Mouse (Mus musculus): ENCODE measurements around the gene Emg1. TPM values are rescaled to one million over a fixed set of nuclear protein-coding genes. Genes with fewer than 3 reads are reported as not detected.

Emg1 gene
- polyA plus RNA-seq, 1 experiment: 118 TPM

DNA sequence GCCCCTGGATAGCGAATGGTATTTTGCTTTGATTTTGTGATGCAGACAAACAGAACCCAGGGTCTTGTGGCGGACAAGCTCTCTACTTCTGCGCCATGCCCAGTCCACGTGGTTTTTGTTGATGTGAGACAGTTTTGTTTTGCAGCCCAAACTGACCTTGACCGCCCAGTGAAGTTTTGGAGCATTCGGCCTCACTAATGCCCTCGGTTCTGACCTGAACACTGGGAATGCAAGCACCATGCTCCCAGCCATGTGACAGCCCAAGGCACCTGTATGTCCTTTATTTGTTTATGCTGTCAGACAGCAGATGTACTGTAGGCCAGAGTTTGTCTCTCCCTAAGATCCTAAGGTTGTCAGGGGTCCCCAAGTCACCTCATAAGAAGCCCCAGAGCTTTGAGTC, 37.4 kb downstream of the Emg1 start:
- no peaks in the 10 kb centered on the region for H3K27me3 ChIP-seq (ENCODE audit: control insufficient read depth, insufficient read depth, low read length, poor library complexity, severe bottlenecking)
- no peak overlapping the region for H3K27ac ChIP-seq (ENCODE audit: insufficient read depth, low read length)
- H3K9me3 ChIP-seq (replicated peaks; ENCODE audit: control insufficient read depth, insufficient read depth, low read length, poor library complexity, severe bottlenecking): no peaks in the 10 kb centered on the region
- no peak overlapping the region for H3K9ac ChIP-seq (ENCODE audit: low read depth, poor library complexity, severe bottlenecking)
- H3K36me3 ChIP-seq (ENCODE audit: control insufficient read depth, insufficient read depth, low read length, poor library complexity, severe bottlenecking): no peaks in the 10 kb centered on the region; the same call in 1 of the 2 replicates
- peaks cover 7% of the 10 kb centered on the region for H3K4me1 ChIP-seq (ENCODE audit: control insufficient read depth, insufficient read depth, low read length)
- TF ChIP-seq CTCF (IDR thresholded peaks at IDR 0.05; ENCODE audit: low read depth, low read length) (no peak), EP300 (IDR thresholded peaks at IDR 0.05; ENCODE audit: insufficient read depth, low read depth, low read length) (no peak), POLR2A (IDR thresholded peaks at IDR 0.05; ENCODE audit: insufficient read depth, low read length) (no peak)
- H3K4me3 ChIP-seq (ENCODE audit: low read depth, low read length): no peak overlapping the region

DNA sequence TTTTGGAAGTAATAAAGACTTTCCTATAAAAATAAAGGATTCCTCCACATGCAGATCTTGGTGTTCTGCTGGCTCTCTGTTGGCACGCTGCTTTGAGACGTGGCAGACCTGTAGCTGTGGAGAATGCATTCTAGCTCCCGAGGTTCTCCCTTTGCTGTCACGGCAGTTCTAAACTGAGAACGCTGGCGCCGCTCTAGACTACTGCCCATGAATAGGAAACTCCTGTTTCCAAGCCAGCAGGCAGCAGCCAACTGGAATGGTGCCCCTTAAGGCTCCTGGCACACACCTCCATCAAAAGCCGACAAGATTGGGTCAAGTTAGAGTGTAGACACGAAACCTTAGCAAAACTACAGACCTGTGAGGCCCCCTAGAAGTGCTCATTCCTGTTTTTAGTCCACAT, 38.4 kb downstream of the Emg1 start:
- Histone ChIP-seq H3K27ac (ENCODE audit: insufficient read depth, low read length) (no peak overlapping the region), H3K4me1 (ENCODE audit: control insufficient read depth, insufficient read depth, low read length) (peaks cover 7% of the 10 kb centered on the region), H3K4me3 (ENCODE audit: low read depth, low read length) (no peak overlapping the region), H3K9ac (ENCODE audit: low read depth, poor library complexity, severe bottlenecking) (no peak overlapping the region), H3K27me3 (ENCODE audit: control insufficient read depth, insufficient read depth, low read length, poor library complexity, severe bottlenecking) (no peaks in the 10 kb centered on the region), H3K9me3 (replicated peaks; ENCODE audit: control insufficient read depth, insufficient read depth, low read length, poor library complexity, severe bottlenecking) (no peaks in the 10 kb centered on the region), H3K36me3 (ENCODE audit: control insufficient read depth, insufficient read depth, low read length, poor library complexity, severe bottlenecking) (no peaks in the 10 kb centered on the region; the same call in 1 of the 2 replicates)
- TF ChIP-seq CTCF (IDR thresholded peaks at IDR 0.05; ENCODE audit: low read depth, low read length): no peak
- TF ChIP-seq POLR2A (IDR thresholded peaks at IDR 0.05; ENCODE audit: insufficient read depth, low read length): no peak
- TF ChIP-seq EP300 (IDR thresholded peaks at IDR 0.05; ENCODE audit: insufficient read depth, low read depth, low read length): no peak

DNA sequence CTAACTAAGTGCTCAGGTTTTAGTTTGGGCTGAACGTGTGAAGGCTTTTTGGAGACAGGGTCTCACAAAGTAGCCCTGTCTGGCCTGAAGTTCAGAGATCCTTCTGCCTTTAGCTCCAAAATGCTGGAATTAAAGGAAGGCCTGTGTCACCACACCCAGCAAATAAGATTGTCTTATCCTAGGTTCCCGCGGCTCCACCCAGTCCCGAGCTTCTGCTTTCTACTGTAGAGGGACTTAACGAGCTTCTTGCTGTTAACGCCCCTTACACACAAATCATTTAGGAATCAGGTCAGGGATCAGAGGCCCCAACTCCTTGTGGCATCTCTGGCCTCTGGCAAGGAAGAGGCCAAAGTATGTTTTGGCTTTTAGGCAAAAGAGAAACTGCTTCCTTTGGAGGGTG, 39.9 kb downstream of the Emg1 start:
- Histone ChIP-seq H3K9me3 (replicated peaks; ENCODE audit: control insufficient read depth, insufficient read depth, low read length, poor library complexity, severe bottlenecking) (no peaks in the 10 kb centered on the region), H3K4me3 (ENCODE audit: low read depth, low read length) (no peak overlapping the region), H3K27ac (ENCODE audit: insufficient read depth, low read length) (no peak overlapping the region), H3K36me3 (ENCODE audit: control insufficient read depth, insufficient read depth, low read length, poor library complexity, severe bottlenecking) (no peaks in the 10 kb centered on the region; the same call in 1 of the 2 replicates), H3K9ac (ENCODE audit: low read depth, poor library complexity, severe bottlenecking) (no peak overlapping the region), H3K27me3 (ENCODE audit: control insufficient read depth, insufficient read depth, low read length, poor library complexity, severe bottlenecking) (no peaks in the 10 kb centered on the region), H3K4me1 (ENCODE audit: control insufficient read depth, insufficient read depth, low read length) (peaks cover 5% of the 10 kb centered on the region)
- TF ChIP-seq CTCF (IDR thresholded peaks at IDR 0.05; ENCODE audit: low read depth, low read length) (no peak), EP300 (IDR thresholded peaks at IDR 0.05; ENCODE audit: insufficient read depth, low read depth, low read length) (no peak), POLR2A (IDR thresholded peaks at IDR 0.05; ENCODE audit: insufficient read depth, low read length) (no peak)

DNA sequence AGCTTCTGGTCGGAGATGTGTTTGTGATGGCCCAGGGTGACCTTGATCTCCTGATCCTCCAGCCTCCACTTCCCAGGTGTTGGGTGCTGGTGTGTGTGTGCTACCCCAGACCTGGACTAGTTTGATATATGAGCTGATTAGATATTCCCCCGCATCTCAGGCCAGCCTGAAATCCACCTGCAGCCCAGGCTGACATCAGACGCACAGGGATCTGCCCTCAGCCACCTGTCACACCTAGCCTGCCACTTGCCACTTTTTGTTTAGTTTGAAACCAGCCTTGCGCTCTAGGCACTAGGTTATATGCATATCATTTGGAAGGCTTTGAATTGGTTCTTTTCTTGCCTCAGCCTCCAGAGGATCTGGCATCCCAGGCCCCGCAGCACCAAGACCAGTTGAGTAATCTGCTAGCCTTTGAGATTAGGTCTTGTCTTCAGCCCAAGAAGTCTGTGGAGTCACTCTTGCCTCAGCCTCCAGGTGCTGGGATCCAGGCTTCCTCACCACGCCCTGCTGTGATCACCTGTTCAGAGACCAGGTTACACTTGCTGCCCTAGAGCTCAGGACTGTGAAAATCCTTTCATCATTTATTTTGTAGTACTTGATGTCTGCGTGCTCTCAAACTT, 41.6 kb downstream of the Emg1 start:
- TF ChIP-seq POLR2A (IDR thresholded peaks at IDR 0.05; ENCODE audit: insufficient read depth, low read length) (no peak), EP300 (IDR thresholded peaks at IDR 0.05; ENCODE audit: insufficient read depth, low read depth, low read length) (no peak), CTCF (IDR thresholded peaks at IDR 0.05; ENCODE audit: low read depth, low read length) (no peak)
- Histone ChIP-seq H3K9me3 (replicated peaks; ENCODE audit: control insufficient read depth, insufficient read depth, low read length, poor library complexity, severe bottlenecking) (no peaks in the 10 kb centered on the region), H3K36me3 (ENCODE audit: control insufficient read depth, insufficient read depth, low read length, poor library complexity, severe bottlenecking) (no peaks in the 10 kb centered on the region; the same call in 1 of the 2 replicates), H3K4me1 (ENCODE audit: control insufficient read depth, insufficient read depth, low read length) (peaks cover 4% of the 10 kb centered on the region), H3K4me3 (ENCODE audit: low read depth, low read length) (no peak overlapping the region), H3K27me3 (ENCODE audit: control insufficient read depth, insufficient read depth, low read length, poor library complexity, severe bottlenecking) (no peaks in the 10 kb centered on the region), H3K27ac (ENCODE audit: insufficient read depth, low read length) (no peak overlapping the region), H3K9ac (ENCODE audit: low read depth, poor library complexity, severe bottlenecking) (no peak overlapping the region)

DNA sequence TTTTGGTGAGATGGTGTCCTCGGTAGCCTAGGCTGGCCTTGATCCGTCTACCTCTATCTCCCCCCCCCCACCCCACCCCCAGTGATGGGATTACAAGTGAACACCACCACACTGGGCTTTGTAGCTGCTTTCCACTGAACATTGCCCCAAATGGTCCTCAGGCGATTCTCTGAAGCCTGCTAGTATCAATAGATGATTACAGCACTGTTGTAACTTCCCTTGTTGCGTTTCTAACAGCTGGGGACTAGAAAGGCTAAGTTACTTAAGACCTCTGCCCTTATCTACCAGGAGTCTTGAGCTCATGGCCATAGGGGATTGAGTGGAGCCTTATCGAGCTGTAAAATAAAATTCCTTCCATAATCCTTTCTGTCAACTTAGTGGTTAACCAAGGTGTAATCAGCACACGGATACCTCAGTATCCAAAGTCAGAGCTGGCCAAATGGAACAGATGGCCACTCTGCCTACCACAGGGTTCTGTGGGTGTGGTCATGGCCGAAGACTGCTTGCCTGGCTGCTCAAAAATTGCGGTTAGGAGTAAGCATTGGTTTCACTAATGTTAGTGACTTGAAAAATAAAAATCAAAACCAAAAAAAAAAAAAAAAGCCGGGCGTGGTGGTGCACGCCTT, 42.6 kb downstream of the Emg1 start:
- H3K27ac ChIP-seq (ENCODE audit: insufficient read depth, low read length): no peak overlapping the region
- H3K36me3 ChIP-seq (ENCODE audit: control insufficient read depth, insufficient read depth, low read length, poor library complexity, severe bottlenecking): no peaks in the 10 kb centered on the region
- no peak overlapping the region for H3K9ac ChIP-seq (ENCODE audit: low read depth, poor library complexity, severe bottlenecking)
- no peak overlapping the region for H3K4me3 ChIP-seq (ENCODE audit: low read depth, low read length)
- no peak for TF ChIP-seq CTCF (IDR thresholded peaks at IDR 0.05; ENCODE audit: low read depth, low read length)
- no peak for TF ChIP-seq EP300 (IDR thresholded peaks at IDR 0.05; ENCODE audit: insufficient read depth, low read depth, low read length)
- no peak for TF ChIP-seq POLR2A (IDR thresholded peaks at IDR 0.05; ENCODE audit: insufficient read depth, low read length)
- no peaks in the 10 kb centered on the region for H3K27me3 ChIP-seq (ENCODE audit: control insufficient read depth, insufficient read depth, low read length, poor library complexity, severe bottlenecking)
- H3K4me1 ChIP-seq (ENCODE audit: control insufficient read depth, insufficient read depth, low read length): peaks cover 2% of the 10 kb centered on the region
- H3K9me3 ChIP-seq (replicated peaks; ENCODE audit: control insufficient read depth, insufficient read depth, low read length, poor library complexity, severe bottlenecking): no peaks in the 10 kb centered on the region

DNA sequence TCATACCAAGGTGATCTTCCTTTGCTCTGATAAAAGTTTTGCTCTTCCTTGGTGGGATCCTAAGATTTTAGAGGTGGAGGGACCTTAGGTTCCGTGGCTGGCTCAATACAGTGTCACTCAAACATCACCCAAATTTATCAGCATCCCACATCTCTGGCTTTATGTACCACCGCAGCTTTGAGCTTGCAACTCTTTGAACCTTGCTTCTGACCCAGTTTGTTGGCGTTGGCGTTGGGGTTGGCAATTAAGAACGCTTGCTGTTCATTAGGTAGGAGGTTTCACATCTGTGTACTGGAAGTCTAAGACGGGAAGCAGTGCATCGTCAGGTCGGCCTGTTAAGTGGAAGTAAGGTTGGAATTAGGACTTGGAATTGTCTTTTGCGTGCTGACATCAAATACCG, 47.0 kb downstream of the Emg1 start:
- TF ChIP-seq POLR2A (IDR thresholded peaks at IDR 0.05; ENCODE audit: insufficient read depth, low read length) (no peak), CTCF (IDR thresholded peaks at IDR 0.05; ENCODE audit: low read depth, low read length) (no peak), EP300 (IDR thresholded peaks at IDR 0.05; ENCODE audit: insufficient read depth, low read depth, low read length) (no peak)
- H3K9me3 ChIP-seq (replicated peaks; ENCODE audit: control insufficient read depth, insufficient read depth, low read length, poor library complexity, severe bottlenecking): no peaks in the 10 kb centered on the region
- no peaks in the 10 kb centered on the region for H3K4me1 ChIP-seq (ENCODE audit: control insufficient read depth, insufficient read depth, low read length)
- no peak overlapping the region for H3K9ac ChIP-seq (ENCODE audit: low read depth, poor library complexity, severe bottlenecking)
- no peaks in the 10 kb centered on the region for H3K36me3 ChIP-seq (ENCODE audit: control insufficient read depth, insufficient read depth, low read length, poor library complexity, severe bottlenecking)
- no peaks in the 10 kb centered on the region for H3K27me3 ChIP-seq (ENCODE audit: control insufficient read depth, insufficient read depth, low read length, poor library complexity, severe bottlenecking)
- no peak overlapping the region for H3K4me3 ChIP-seq (ENCODE audit: low read depth, low read length)
- H3K27ac ChIP-seq (ENCODE audit: insufficient read depth, low read length): no peak overlapping the region

Data from ES-Bruce4 (cell line).